Mouse (Mus musculus) C3H10T1/2 (cell line): ENCODE measurements around the gene Chodl. TPM values are rescaled to one million over a fixed set of nuclear protein-coding genes. Genes with fewer than 3 reads are reported as not detected.

ENCODE experiments used
- polyA plus RNA-seq, 2 experiments: library from polyadenylated mRNA; unstranded; fragments of >200 nt; fragmentation: generic; extraction: Trizol; gene quantifications; one replicate each; pipeline ENCODE4 v1.2.1; 2012; ENCODE audit warnings: missing spikeins in 2 of 2

The Chodl gene
- under 1 TPM in 1 of 2 experiments, not detected in 1; 0.08 TPM for polyA plus RNA-seq

GRCm38 (mm10) chr16:78930382-78931286 is at the start of gene Chodl:
Gene Chodl (plus strand): TSS chr16:78930948.

Other genes with a start within 250 kb of the Chodl start
- not detected for gene Tmprss15, start 160.1 kb downstream of the Chodl start, polyA plus RNA-seq